Mouse (Mus musculus) hindbrain, embryonic 15.5 days (tissue): ENCODE measurements at regions not wholly inside any gene's neighbourhood (a gene's known extent, or its start where the extent isn't known, plus 50 kb on each side); places are given as distances from the start of the nearest gene placed in this dataset.
A peak's percentile ranks its signal among the peaks of the same experiment; 100 is the strongest.

Experiments
- ATAC-seq: fragments of 200-750 bp; cut with Nextera tagmentation; 2 replicates; pipeline ENCODE4 v1.8.0; 2017; ENCODE audit warnings: low read depth, moderate number of reproducible peaks, moderate TSS enrichment; ENCODE audit not compliant: low FRiP score
- H3K27ac ChIP-seq: fragments of 300-500 bp; sonication (generic); replicated peaks from 2 replicates; pipeline ENCODE4 v1.5.1; 2015; ENCODE audit warnings: mild to moderate bottlenecking, inconsistent platforms
- H3K27me3 ChIP-seq: fragments of 300-500 bp; sonication (generic); 2 replicates; pipeline ENCODE4 v1.6.1; 2015; ENCODE audit warnings: control low read depth, inconsistent platforms
- H3K36me3 ChIP-seq: fragments of 300-500 bp; sonication (generic); 2 replicates; pipeline ENCODE4 v1.6.1; 2015; ENCODE audit warnings: control low read depth, inconsistent platforms
- H3K4me1 ChIP-seq: fragments of 300-500 bp; sonication (generic); replicated peaks from 2 replicates; pipeline ENCODE4 v1.6.1; 2015; ENCODE audit warnings: control low read depth, inconsistent platforms
- H3K4me2 ChIP-seq: fragments of 300-500 bp; sonication (generic); 2 replicates; pipeline ENCODE4 v1.6.1; 2015; ENCODE audit warnings: moderate library complexity, mild to moderate bottlenecking, inconsistent platforms
- H3K4me3 ChIP-seq: fragments of 300-500 bp; sonication (generic); 2 replicates; pipeline ENCODE4 v1.5.1; 2015; ENCODE audit warnings: mild to moderate bottlenecking, inconsistent platforms
- H3K9ac ChIP-seq: fragments of 300-500 bp; sonication (generic); 2 replicates; pipeline ENCODE4 v1.6.1; 2015; ENCODE audit warnings: inconsistent platforms
- H3K9me3 ChIP-seq: fragments of 300-500 bp; sonication (generic); 2 replicates; pipeline ENCODE4 v1.6.1; 2016; ENCODE audit warnings: control low read depth, inconsistent platforms
- WGBS: fragments of 180-500 bp; shearing (Covaris S2); methylation state at CpG from one replicate; pipeline ENCODE4 v1.1.7; 2015; 5-methylcytosine and 5-hydroxymethylcytosine counted together

DNA sequence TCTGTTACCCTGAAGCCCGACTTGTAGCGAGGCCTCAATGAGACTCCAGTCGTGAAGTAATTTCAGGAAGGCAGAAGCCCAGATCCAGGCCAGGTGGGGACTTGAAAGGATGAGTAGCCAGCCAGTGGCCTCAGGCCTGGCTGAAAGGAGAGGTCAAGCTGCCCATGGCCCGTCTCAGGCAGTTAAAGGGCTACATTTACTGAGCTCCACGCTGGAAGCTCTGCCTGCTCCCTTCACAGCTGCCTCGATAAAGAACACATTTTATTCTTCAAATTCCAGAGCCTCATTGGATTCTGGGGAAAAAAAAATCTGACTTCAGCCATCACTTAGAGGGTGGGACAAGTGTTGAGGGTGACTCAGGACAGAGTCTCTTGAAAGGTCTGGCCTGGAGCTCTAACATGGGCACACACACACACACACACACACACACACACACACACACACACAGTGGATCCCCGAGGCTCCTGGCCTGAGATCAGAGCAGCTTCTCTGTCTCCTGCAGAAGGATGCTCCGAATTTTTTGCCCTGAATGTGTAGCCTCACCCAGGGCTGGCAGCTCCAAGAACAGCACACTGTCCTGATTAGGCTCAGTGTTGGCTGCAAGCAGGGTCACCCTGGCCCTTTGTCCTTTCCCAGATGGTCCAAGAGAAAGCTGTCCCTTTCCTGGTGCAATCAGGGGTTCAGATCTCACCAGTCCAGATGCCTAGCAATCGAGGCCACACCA is 53.0 kb downstream of the Gadd45g start:
- 67% methylated on average over 9 of the region's 9 CpGs for WGBS
- Histone ChIP-seq H3K9me3 (no peaks in the 10 kb centered on the region; the same call in 1 of the 2 replicates), H3K36me3 (no peaks in the 10 kb centered on the region), H3K4me3 (no peak overlapping the region), H3K4me2 (no peak overlapping the region), H3K27me3 (no peaks in the 10 kb centered on the region), H3K4me1 (peaks cover 20% of the 10 kb centered on the region), H3K27ac (no peak overlapping the region), H3K9ac (no peak overlapping the region)
- no peak for ATAC-seq

DNA sequence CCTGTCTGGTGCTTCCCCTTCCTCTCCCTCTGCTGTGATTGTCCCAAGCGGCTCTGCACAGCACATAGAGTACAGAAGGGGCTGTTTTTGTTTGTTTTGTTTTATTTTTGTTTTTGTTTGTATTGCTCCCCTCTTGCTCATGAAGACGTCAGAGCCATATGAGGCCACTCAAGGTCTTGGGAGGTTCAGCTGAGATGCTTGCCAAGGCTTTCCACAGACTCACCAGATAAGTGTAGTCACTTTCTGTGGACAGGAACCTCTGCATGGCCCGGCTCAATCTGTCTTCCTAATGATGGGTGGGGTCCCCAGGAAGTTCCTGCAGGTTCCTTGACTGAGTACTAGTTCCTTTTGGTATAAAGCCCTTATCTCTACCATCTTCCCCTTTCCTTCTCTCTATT is 53.6 kb downstream of the Gadd45g start:
- Histone ChIP-seq H3K36me3 (no peaks in the 10 kb centered on the region), H3K4me1 (peaks cover 20% of the 10 kb centered on the region), H3K27ac (no peak overlapping the region), H3K9ac (no peak overlapping the region), H3K4me3 (no peak overlapping the region), H3K4me2 (no peak overlapping the region), H3K9me3 (no peaks in the 10 kb centered on the region; the same call in 1 of the 2 replicates), H3K27me3 (no peaks in the 10 kb centered on the region)
- ATAC-seq: no peak
- WGBS: 74% methylated on average over 3 of the region's 3 CpGs

DNA sequence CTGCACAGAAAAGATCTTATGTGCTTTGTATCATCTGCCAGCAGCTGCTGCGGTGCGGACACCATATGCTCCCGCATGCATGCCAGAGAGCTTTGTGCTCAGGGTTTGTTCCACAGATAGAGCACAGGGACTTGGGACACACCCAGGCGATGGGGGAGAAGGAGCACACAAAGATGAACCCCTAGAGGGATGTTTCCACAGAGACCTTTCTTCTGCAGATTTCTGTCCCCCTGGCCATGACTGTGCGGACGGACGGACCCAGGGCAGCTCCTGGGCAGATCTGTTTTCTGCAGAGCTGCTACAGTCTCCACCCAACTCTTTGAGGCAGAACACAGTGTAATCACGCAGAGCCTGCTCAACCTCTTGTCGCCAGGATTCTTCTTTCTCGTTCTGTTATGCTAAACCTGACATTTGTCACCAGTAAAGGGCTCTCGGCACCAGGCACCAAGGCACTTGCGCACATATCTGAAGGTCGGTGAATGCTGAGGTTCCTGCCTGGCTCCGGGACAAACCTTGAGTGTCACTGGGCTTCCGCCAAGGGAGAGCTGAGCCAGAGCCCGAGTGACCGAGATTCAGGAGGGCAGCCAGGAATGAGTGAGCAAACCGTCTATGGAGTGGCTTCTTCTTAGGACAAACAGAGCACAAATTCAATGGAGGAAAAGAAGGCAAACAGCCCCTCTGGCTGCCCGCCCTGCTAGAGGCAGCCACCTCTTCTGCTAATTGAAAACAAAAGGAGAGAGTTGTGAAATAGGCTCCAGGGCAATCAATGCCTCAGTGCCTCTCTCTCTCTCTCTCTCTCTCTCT is 56.2 kb downstream of the Gadd45g start:
- ATAC-seq: peak; percentile 78
- Histone ChIP-seq H3K27ac (peak overlapping the region; percentile 76), H3K9ac (0 out of 2 replicates have a peak overlapping the region, but pooled peaks have one; percentile 25)

DNA sequence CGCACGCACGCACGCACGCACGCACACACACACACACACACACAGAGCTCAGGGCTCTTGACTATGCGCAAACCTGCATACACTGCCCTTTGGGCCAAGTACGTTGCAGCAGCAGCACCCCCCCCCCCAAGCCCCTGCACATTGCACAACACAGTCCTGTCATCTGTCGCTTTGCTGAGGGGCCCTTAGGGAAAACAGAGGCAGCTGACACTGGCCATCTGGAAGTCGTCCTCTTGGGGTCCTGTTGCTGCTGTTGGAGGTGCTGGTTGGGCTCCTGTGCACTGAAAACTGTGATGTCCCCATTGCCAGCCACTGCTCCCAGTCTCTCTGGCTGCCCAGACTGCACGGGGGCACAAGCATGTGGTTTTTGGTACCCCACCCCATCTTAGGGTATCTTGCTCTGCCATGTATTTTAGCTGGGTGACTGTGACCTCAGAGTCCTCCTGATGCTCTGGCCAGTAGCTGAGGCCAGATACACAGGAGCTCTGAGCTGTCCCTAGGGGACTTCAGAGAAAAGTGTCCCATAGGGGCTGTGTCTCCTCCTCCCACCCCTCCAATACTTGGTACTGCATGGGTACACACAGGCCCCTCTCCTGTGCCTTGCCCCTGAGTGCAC is 57.0 kb downstream of the Gadd45g start:
- no peak overlapping the region for H3K9ac ChIP-seq
- no peaks in the 10 kb centered on the region for H3K27me3 ChIP-seq
- H3K36me3 ChIP-seq: no peaks in the 10 kb centered on the region
- ATAC-seq: peak; percentile 68
- no peak overlapping the region for H3K4me3 ChIP-seq
- H3K27ac ChIP-seq: peak overlapping the region; percentile 76; the same call in 1 of the 2 replicates
- H3K4me2 ChIP-seq: peak overlapping the region; percentile 41
- H3K4me1 ChIP-seq: peaks cover 20% of the 10 kb centered on the region
- no peaks in the 10 kb centered on the region for H3K9me3 ChIP-seq
- WGBS: 25% methylated on average over 11 of the region's 11 CpGs

More for the DNA sequence above, 56.2 kb downstream of the Gadd45g start:
- Histone ChIP-seq H3K4me1 (peaks cover 20% of the 10 kb centered on the region), H3K36me3 (no peaks in the 10 kb centered on the region), H3K4me3 (no peak overlapping the region), H3K9me3 (no peaks in the 10 kb centered on the region), H3K27me3 (no peaks in the 10 kb centered on the region), H3K4me2 (peak overlapping the region; percentile 41)
- 10% methylated on average over 19 of the region's 19 CpGs for WGBS

- Histone ChIP-seq H3K9ac (no peak overlapping the region), H3K27me3 (no peaks in the 10 kb centered on the region), H3K4me2 (no peak overlapping the region), H3K36me3 (no peaks in the 10 kb centered on the region), H3K4me3 (no peak overlapping the region), H3K4me1 (peaks cover 20% of the 10 kb centered on the region), H3K27ac (no peak overlapping the region), H3K9me3 (no peaks in the 10 kb centered on the region)
- WGBS: 91% methylated on average over 5 of the region's 5 CpGs
- no peak for ATAC-seq
Observed at GRCm38 (mm10) chr13:51905270-51905669, 58.8 kb downstream of the Gadd45g start.

DNA sequence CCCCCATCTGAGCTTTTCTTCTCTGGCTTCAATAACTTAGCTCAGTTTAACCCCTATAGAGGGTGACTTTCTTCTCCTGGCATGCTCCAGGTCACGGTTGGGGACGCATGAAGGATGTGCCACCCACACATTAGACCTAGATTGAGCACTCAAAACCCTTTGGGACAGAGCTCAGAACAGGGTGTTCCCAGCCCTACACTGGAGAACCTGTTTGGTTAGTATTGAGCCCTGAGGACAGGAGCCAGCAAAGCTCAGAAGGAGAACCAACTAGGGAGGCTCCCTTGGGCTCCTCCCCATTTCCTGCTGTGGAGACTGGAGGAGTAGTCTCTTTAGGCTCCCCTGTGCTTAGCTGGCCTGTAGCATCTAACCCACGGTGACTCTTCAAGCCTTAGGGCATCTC is 59.6 kb downstream of the Gadd45g start:
- ATAC-seq: no peak
- Histone ChIP-seq H3K36me3 (no peaks in the 10 kb centered on the region), H3K4me1 (peaks cover 20% of the 10 kb centered on the region), H3K9ac (no peak overlapping the region), H3K4me3 (no peak overlapping the region), H3K27ac (no peak overlapping the region), H3K27me3 (no peaks in the 10 kb centered on the region), H3K9me3 (no peaks in the 10 kb centered on the region), H3K4me2 (no peak overlapping the region)
- 83% methylated on average over 3 of the region's 3 CpGs for WGBS

DNA sequence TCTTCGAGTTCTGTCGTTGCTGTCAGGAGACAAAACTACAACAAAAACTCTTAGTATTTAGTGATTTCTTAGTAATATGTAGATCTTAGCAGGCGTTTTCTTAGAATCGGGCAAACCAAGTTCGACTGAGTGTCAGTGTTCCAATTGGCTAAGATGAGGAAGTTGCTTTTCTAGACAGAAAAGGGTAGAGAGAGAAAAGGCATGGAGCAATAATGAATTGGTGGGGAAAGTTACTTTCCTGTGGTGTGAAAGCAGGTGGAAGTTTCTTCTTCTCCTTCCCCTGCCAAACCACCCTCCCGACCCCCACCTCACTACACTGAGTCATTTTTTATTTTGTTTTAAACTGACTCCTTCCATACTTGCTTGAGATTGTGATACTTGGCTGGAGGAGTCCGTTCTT is 62.0 kb downstream of the Gadd45g start:
- Histone ChIP-seq H3K27me3 (no peaks in the 10 kb centered on the region), H3K4me2 (no peak overlapping the region), H3K4me1 (peaks cover 2% of the 10 kb centered on the region), H3K9ac (no peak overlapping the region), H3K4me3 (no peak overlapping the region), H3K36me3 (no peaks in the 10 kb centered on the region), H3K27ac (no peak overlapping the region), H3K9me3 (no peaks in the 10 kb centered on the region)
- no peak for ATAC-seq
- WGBS: 90% methylated on average over 7 of the region's 7 CpGs

- H3K27ac ChIP-seq: no peak overlapping the region
- no peak overlapping the region for H3K4me3 ChIP-seq
- no peak overlapping the region for H3K9ac ChIP-seq
- no peaks in the 10 kb centered on the region for H3K9me3 ChIP-seq
- 63% methylated on average over 17 of the region's 17 CpGs for WGBS
- H3K36me3 ChIP-seq: no peaks in the 10 kb centered on the region
- H3K4me2 ChIP-seq: no peak overlapping the region
- ATAC-seq: no peak
- H3K27me3 ChIP-seq: 0 out of 2 replicates have a peak, but pooled peaks cover 4% of the 10 kb centered on the region
- peaks cover under 1% of the 10 kb centered on the region; the same call in 1 of the 2 replicates for H3K4me1 ChIP-seq
Observed at GRCm38 (mm10) chr13:51911296-51911998, 65.0 kb downstream of the Gadd45g start.

- Histone ChIP-seq H3K4me1 (peaks cover 11% of the 10 kb centered on the region), H3K27me3 (0 out of 2 replicates have a peak, but pooled peaks cover 5% of the 10 kb centered on the region), H3K4me2 (no peak overlapping the region), H3K9me3 (no peaks in the 10 kb centered on the region), H3K27ac (no peak overlapping the region), H3K4me3 (no peak overlapping the region), H3K9ac (no peak overlapping the region), H3K36me3 (no peaks in the 10 kb centered on the region)
- ATAC-seq: no peak
- 85% methylated on average over 5 of the region's 5 CpGs for WGBS
Observed at GRCm38 (mm10) chr13:51912477-51912876, 66.0 kb downstream of the Gadd45g start.

DNA sequence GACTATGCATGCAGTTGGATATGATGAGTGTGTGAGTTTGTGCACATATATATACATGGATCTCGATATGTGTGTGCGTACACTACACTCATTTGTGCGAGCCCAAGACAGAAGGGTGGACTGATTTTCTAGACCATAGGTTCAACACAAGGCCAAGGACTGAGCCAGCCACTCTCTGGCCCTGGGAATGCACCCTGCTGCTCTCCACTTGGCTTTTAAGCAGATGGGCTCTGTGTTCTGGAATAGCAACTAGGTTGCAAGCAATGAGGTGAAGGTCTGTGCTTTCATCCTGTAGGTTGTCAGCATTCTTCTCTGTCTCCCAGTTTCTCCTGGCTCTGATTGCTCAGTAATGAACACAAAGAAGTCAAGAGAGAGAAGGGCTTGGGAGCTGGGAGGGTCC is 66.5 kb downstream of the Gadd45g start:
- H3K4me2 ChIP-seq: no peak overlapping the region
- peaks cover 16% of the 10 kb centered on the region for H3K4me1 ChIP-seq
- H3K9me3 ChIP-seq: no peaks in the 10 kb centered on the region
- 95% methylated on average over 3 of the region's 3 CpGs for WGBS
- H3K27me3 ChIP-seq: 0 out of 2 replicates have a peak, but pooled peaks cover 5% of the 10 kb centered on the region
- H3K9ac ChIP-seq: no peak overlapping the region
- H3K4me3 ChIP-seq: no peak overlapping the region
- no peak overlapping the region for H3K27ac ChIP-seq
- no peaks in the 10 kb centered on the region for H3K36me3 ChIP-seq
- ATAC-seq: no peak

- 28% methylated on average over 15 of the region's 15 CpGs for WGBS
- no peaks in the 10 kb centered on the region for H3K9me3 ChIP-seq
- H3K9ac ChIP-seq: no peak overlapping the region
- no peak for ATAC-seq
- H3K4me3 ChIP-seq: no peak overlapping the region
- peaks cover 54% of the 10 kb centered on the region for H3K4me1 ChIP-seq
- H3K4me2 ChIP-seq: peak overlapping the region; percentile 18; the same call in 1 of the 2 replicates
- H3K27me3 ChIP-seq: 0 out of 2 replicates have a peak, but pooled peaks cover 5% of the 10 kb centered on the region
- H3K36me3 ChIP-seq: no peaks in the 10 kb centered on the region
- peak overlapping the region; percentile 68; the same call in 1 of the 2 replicates for H3K27ac ChIP-seq
Observed at GRCm38 (mm10) chr13:51916666-51917240, 70.3 kb downstream of the Gadd45g start.
